Mouse (Mus musculus) bone marrow macrophage, adult 2 months (primary cell): ENCODE results near the gene Capn11. TPM values are rescaled to one million over a fixed set of nuclear protein-coding genes. Genes with fewer than 3 reads are reported as not detected.
A peak's percentile ranks its signal among the peaks of the same experiment; 100 is the strongest.
"Not testable (repeated sequence)": the region's sequence is repeated elsewhere in the genome, so short reads cannot be mapped to it uniquely, and the experiment has no call there.

Experiments used
- H3K27ac ChIP-seq: 2 replicates; pipeline ENCODE4 v1.5.1; 2012; ENCODE audit warnings: low read depth, low read length; ENCODE audit not compliant: insufficient read depth
- H3K4me1 ChIP-seq: 2 replicates; pipeline ENCODE4 v1.6.1; 2012; ENCODE audit warnings: low read length; ENCODE audit not compliant: control insufficient read depth, insufficient read depth
- H3K4me3 ChIP-seq: 2 replicates; pipeline ENCODE4 v1.5.1; 2012; ENCODE audit warnings: mild to moderate bottlenecking, low read length, moderate library complexity; ENCODE audit not compliant: insufficient read depth
- CTCF ChIP-seq: IDR thresholded peaks from 2 replicates; pipeline ENCODE4 v1.5.1; 2012; ENCODE audit warnings: low read depth, mild to moderate bottlenecking, low read length, moderate library complexity
- POLR2A ChIP-seq: IDR thresholded peaks from 2 replicates; pipeline ENCODE4 v1.6.1; 2012; ENCODE audit warnings: mild to moderate bottlenecking, low read depth, low read length, borderline replicate concordance
- polyA plus RNA-seq: library from polyadenylated mRNA; stranded (reverse); fragments of >200 nt; gene quantifications from 2 replicates; pipeline ENCODE4 v1.2.4, GENCODE M21; 2012; ENCODE audit not compliant: missing spikeins, insufficient read depth, insufficient read length

Capn11 gene
- polyA plus RNA-seq, 1 experiment = 1.7 TPM

DNA sequence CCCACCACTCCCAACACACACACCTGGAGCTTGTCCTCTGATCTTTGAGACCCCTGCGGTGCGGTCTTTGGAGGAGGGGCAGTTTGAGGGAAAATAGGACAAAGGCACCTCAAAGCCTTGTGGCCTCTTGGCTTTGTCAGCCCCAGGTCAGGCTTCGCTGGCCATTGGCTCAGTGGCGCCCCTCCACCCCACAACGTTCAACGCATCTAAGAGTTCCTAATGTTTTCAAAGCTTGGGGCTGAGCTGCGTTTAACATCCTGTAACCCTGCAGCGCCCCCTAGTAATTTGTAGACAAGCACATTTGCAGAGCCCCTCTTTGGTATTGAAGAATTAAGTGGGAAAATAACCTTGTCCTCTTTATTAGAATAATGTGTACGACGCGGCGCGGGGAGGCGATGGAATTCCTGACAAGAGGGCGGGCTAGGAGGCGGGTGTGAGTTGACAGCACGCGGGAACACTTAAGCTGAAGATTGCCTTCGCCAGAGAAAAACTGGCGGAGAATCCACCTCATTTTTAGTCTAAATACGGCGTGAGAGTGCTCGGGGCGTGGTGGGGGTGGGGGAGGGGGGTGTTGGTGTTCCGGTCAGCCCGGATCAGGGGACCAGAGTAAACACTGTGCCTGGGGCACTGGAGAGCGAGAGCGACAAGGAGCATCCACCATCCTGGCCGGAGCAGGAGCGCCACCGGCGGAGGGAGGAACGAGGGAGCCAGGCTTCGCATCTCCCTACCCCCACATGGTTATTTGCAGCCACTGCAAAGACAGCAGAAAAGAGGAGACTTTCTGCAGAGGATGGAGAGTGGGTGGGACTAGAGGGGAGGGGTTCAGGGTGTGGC is 29.0 kb downstream of the Capn11 start:
- TF ChIP-seq POLR2A (no peak), CTCF (peak; percentile 33; the same call in 1 of the 2 replicates)
- no peak overlapping the region for H3K27ac ChIP-seq
- peaks cover 12% of the 10 kb centered on the region for H3K4me1 ChIP-seq
- peak overlapping the region; percentile 22; the same call in 1 of the 2 replicates for H3K4me3 ChIP-seq

DNA sequence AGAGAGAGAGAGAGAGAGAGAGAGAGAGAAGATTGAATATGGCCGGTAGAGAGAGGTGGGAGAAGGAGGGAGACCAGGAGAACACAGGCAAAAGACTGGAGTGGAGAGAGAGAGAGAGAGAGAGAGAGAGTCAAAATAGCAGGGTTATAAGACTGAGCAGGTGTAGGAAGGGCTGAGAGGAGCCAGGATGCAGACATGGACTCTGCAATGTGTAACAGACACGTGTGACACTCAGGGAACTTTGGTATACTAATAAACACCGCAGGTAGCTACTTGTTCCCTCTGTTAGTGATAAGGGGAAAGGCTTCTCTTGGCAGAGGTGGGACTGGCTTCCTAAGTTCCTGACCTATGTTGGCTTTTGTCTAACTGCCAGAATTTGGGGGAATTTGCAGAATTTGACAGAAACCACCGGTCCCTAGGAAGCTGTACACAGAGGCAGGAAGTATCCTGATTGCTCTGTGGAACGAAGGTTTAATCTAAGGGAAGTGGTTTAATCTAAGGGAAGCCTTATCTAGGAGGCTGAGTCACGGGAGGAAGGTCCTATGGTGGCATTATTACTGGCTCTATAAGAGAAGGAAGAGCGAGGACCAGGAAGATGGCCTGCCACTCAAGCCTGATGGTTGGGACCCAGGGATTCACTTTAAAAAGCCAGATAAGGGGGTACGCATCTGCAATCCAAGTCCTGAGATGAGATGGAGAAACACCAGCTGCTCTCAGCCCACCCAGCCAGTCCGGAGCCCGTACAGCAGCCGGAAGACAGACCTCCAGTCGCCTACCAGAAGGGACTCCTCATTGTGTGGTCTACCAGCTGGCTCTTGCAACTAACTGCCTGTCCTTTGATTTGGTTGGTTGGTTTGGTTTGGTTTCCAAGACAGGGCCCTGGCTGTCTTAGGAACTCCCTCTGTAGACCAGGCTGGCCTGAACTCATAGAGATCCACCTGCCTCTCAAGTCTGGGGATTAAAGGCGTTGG is 30.0 kb downstream of the Capn11 start:
- TF ChIP-seq CTCF (no peak), POLR2A (no peak)
- H3K4me1 ChIP-seq = peaks cover 14% of the 10 kb centered on the region
- H3K27ac ChIP-seq = no peak overlapping the region
- no peak overlapping the region for H3K4me3 ChIP-seq

DNA sequence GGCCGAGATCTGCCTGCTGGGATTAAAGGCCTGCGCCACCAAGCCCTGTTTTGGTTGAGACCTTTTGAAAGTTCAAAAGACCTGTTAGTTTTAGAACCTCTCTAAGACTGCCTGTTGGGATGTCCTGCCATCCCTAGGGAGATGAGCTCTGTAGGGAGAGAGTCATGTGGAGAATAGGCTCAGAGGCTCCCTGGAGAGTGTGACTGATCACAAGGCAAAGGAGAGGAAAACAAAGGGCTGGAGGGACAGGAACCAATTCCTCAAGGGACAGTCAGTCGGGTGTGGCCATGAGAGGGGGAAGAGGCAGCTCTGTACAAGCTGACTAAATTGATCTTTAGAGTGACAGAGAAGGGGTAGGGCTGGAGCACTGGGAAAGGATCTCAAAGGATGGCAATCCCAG is 31.0 kb downstream of the Capn11 start:
- Histone ChIP-seq H3K27ac (no peak overlapping the region), H3K4me1 (peaks cover 14% of the 10 kb centered on the region), H3K4me3 (no peak overlapping the region)
- TF ChIP-seq POLR2A (no peak), CTCF (no peak)

DNA sequence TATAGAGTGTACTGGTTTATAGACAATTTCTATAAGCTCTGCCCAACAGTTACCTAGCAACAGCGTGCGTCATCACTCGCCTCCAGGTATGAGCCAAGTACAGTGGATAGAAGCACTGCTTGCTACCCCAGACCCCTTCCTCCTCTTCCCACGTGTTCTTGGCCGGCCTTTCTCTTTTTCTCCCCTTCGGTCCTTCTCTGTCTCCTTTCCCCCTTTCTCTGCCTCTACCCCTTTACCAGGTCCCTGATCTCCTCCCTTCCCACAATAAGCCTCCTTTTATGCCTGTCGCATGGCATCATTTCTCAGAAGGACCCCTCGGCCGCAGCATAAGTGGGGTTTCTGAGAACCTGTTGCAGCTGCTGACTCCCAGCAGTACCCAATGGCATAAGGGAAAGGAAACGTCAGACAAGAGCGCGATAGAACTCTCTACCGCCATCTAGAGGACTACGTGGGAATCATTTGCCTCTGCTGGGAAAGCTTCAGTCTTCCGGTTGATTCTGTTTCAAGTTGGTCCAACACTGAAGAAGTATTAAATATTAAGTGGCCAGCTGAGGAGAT is 32.5 kb downstream of the Capn11 start:
- TF ChIP-seq CTCF = no peak
- no peak for TF ChIP-seq POLR2A
- Histone ChIP-seq H3K27ac (no peak overlapping the region), H3K4me1 (peaks cover 14% of the 10 kb centered on the region), H3K4me3 (no peak overlapping the region)

DNA sequence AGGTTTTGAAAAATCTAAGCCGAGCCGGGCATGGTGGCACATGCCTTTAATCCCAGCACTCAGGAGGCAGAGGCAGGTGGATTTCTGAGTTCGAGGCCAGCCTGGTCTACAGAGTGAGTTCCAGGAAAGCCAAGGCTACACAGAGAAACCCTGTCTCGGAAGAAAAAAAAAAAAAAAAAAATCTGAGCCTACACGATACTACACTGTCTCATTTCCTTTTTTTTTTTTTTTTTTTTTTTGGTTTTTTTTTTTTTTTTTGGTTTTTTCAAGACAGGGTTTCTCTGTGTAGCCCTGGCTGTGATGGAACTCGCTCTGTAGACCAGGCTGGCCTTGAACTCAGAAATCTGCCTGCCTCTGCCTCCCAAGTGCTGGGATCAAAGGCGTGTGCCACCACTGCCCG is 35.7 kb downstream of the Capn11 start:
- not testable (repeated sequence) for H3K27ac ChIP-seq, H3K4me3 ChIP-seq
- H3K4me1 ChIP-seq = peaks cover 18% of the 10 kb centered on the region

DNA sequence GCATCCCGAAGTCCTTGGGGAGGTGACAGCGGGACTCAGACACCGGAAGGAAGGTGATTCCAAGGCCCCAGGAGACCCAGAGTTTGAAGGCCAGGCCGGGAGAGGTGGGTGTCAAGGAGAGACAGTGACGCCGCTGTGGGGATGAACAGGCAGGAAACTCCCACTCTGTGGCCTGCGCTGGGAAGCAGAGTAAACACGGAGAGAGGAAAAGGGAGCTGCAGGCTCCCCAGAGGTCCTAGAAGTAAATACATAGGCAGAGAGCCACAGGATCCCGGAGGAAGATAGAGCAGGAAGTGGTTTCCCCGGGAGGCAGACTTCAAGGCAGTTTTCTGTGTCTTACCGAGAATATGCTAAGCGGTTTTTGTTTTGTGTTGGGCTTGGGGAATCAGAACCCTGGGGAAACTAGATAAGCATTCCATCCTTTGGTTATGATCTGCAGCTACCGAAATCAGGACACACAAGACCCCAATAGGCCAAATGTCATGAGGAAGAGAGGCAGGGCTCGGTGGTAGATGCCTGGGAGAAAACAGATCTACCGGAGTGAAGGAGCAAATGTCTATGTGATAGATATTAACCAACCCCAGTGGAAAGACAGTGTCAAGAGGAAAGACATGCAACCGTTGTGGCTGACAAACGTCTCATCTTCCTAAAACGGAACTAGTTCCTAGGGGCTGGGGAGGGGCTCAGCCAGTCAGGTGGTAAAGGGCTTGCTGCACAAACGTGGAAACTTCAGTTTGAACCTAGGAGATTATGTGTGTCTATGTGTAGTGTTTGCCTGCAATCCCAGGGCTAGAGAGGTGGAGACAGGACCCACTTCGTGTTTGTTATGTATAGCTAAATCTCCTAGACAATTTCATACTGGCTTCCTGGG is 39.5 kb downstream of the Capn11 start:
- peak overlapping the region; percentile 90 for H3K27ac ChIP-seq
- H3K4me1 ChIP-seq = peaks cover 27% of the 10 kb centered on the region
- H3K4me3 ChIP-seq = peak overlapping the region; percentile 70
- TF ChIP-seq CTCF = no peak
- TF ChIP-seq POLR2A = 0 out of 2 replicates have a peak, but pooled peaks have one; percentile 0

DNA sequence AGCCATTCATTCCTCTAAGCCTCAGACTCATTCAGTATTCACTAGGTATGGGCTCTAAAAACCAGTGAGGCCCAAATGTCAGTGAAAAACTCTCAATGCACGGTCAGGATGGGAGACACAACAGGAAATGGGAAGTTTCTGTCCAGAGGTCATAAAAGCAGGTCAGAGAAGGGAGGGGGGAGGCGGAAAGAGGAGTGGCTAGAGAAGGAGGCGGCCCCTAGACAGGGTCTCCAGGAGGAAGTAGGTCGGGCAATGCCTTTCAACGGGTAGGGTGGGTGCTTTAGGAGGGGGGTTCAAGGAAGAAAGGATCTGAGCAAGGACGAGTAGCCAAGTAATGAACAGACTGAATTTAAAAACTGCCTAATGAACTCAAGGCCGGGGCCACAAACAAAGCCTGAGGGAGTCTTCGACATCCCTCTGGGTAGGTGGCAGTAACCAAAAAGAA is 40.2 kb downstream of the Capn11 start:
- Histone ChIP-seq H3K4me1 (peaks cover 28% of the 10 kb centered on the region), H3K4me3 (peak overlapping the region; percentile 70), H3K27ac (peak overlapping the region; percentile 90)
- TF ChIP-seq POLR2A (0 out of 2 replicates have a peak, but pooled peaks have one; percentile 2), CTCF (no peak)

GRCm38 (mm10) chr17:45617655-45618054 is 41.5 kb downstream of the Capn11 start:
- H3K4me1 ChIP-seq = peaks cover 38% of the 10 kb centered on the region
- no peak for TF ChIP-seq POLR2A
- TF ChIP-seq CTCF = no peak
- H3K27ac ChIP-seq = no peak overlapping the region
- H3K4me3 ChIP-seq = no peak overlapping the region

GRCm38 (mm10) chr17:45616679-45617078 is 42.4 kb downstream of the Capn11 start:
- TF ChIP-seq CTCF (no peak), POLR2A (no peak)

More at GRCm38 (mm10) chr17:45616679-45617078, 42.4 kb downstream of the Capn11 start:
- Histone ChIP-seq H3K4me1 (peaks cover 45% of the 10 kb centered on the region), H3K4me3 (no peak overlapping the region), H3K27ac (no peak overlapping the region)
